Mouse (Mus musculus): Measurements from ENCODE around the gene Fcho1. TPM values are rescaled to one million over a fixed set of nuclear protein-coding genes. Genes with fewer than 3 reads are reported as not detected.
A peak's percentile ranks its signal among the peaks of the same experiment; 100 is the strongest.

The Fcho1 gene
- polyA plus RNA-seq, 1 experiment from 2014 or later = 1.4 TPM

DNA sequence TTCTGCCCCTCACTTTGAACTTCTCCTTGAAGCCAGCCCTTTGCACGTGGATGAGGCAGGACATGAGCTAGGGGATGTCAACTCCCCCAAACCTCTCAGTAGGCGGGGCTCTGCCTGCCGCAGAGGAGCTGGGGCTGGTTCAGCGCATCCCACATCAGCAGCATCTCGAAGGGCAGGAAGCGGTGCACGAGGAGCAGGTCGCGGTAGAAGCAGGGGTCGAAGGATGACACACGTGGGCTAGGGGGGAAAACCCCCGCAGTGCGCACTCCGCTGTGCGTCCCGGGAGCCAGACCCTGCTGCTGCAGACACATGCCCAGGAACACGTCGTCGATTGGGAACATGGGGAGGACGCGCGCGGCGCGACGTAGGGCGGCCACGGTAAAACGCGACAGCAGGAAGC is 33.0 kb downstream of the Fcho1 start:
- no peak overlapping the region for H3K4me2 ChIP-seq (ENCODE audit: low read length)
- no peak overlapping the region for H3K27ac ChIP-seq (replicated peaks in 1 of 2; ENCODE audit: control insufficient read depth in 1 of 2, insufficient read depth in 1 of 2, low read depth in 2 of 2, low read length in 2 of 2)
- 10% methylated on average over 30 of the region's 30 CpGs for WGBS
- H3K36me3 ChIP-seq (ENCODE audit: control insufficient read depth, insufficient read depth, low read length) = no peaks in the 10 kb centered on the region
- H3K9me3 ChIP-seq (ENCODE audit: control insufficient read depth, low read length) = no peaks in the 10 kb centered on the region
- no peak for ATAC-seq (ENCODE audit: insufficient number of reproducible peaks, insufficient read depth, low FRiP score, low read depth)
- H3K4me3 ChIP-seq (ENCODE audit: control insufficient read depth in 1 of 2, insufficient read depth in 1 of 2, low read depth in 1 of 2, low read length in 2 of 2) = no peak overlapping the region; a peak in 1 of 4 replicates
- H3K9ac ChIP-seq (ENCODE audit: low read length) = no peak overlapping the region
- peaks cover 81% of the 10 kb centered on the region for H3K27me3 ChIP-seq (ENCODE audit: control insufficient read depth, insufficient read depth, low read length)
- peaks cover 0 to 5% of the 10 kb centered on the region in 2 experiments; a peak in 2 of 4 replicates for H3K4me1 ChIP-seq (ENCODE audit: control insufficient read depth in 2 of 2, insufficient read depth in 2 of 2, low read length in 2 of 2)

DNA sequence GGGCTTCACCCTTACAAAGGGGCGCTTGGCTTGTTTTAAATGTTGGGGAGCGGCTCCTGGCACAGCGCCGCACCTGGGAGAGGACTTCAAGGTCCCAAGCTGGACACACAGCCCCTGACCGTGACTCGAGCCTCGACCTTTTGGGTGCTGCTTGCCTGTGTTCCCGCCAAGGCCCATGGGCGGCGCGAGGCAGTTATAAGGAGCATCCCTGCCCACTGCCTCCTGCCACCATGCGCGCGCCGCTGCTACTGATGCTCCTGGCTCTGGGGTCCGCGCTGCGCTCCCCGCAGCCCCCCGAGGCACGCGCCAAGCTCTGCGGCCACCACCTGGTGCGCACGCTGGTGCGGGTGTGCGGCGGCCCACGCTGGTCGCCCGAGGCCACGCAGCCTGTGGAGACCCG is 36.5 kb downstream of the Fcho1 start, which contains the start of gene Insl3:
Insl3 (plus strand) TSS at position 187 of the 400 bp plus-strand sequence.
- H3K9ac ChIP-seq (ENCODE audit: low read length) = no peak within 1 kb of the TSS
- peaks cover 100% of the 10 kb centered on the region for H3K27me3 ChIP-seq (ENCODE audit: control insufficient read depth, insufficient read depth, low read length)
- no peak for ATAC-seq (ENCODE audit: insufficient number of reproducible peaks, insufficient read depth, low FRiP score, low read depth)
- no peaks in the 10 kb centered on the region for H3K9me3 ChIP-seq (ENCODE audit: control insufficient read depth, low read length)
- WGBS = 11% methylated on average over 33 of the region's 33 CpGs
- no peak within 1 kb of the TSS for H3K27ac ChIP-seq (replicated peaks in 1 of 2; ENCODE audit: control insufficient read depth in 1 of 2, insufficient read depth in 1 of 2, low read depth in 2 of 2, low read length in 2 of 2)
- no peaks in the 10 kb centered on the region for H3K36me3 ChIP-seq (ENCODE audit: control insufficient read depth, insufficient read depth, low read length)
- no peak within 1 kb of the TSS for H3K4me2 ChIP-seq (ENCODE audit: low read length)
- no peak within 1 kb of the TSS for H3K4me3 ChIP-seq (ENCODE audit: control insufficient read depth in 1 of 2, insufficient read depth in 1 of 2, low read depth in 1 of 2, low read length in 2 of 2)
- peaks cover 12 to 19% of the 10 kb centered on the region in 2 experiments for H3K4me1 ChIP-seq (ENCODE audit: control insufficient read depth in 2 of 2, insufficient read depth in 2 of 2, low read length in 2 of 2)

DNA sequence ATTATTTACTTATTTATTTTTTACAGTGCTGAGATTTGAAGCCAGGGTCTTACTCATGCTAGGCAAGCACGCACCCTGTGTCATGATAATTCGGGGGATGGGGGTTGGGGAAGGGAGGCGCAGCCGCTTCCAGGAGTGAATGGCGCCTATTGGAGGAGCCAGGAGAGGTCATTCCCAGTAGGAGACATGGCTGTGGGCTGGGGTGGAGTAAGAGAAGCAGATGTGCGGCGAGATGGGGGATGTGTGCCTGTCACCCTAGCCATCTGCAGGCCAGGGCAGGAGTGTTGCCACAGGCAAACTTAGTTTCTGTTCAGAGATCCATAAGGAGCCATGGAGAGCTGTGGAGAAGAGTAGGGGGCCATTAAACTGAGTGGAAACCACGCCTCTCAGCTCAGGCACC is 37.9 kb downstream of the Fcho1 start:
- WGBS = 9% methylated on average over 8 of the region's 8 CpGs
- Histone ChIP-seq H3K9ac (ENCODE audit: low read length) (no peak overlapping the region), H3K27ac (replicated peaks in 1 of 2; ENCODE audit: control insufficient read depth in 1 of 2, insufficient read depth in 1 of 2, low read depth in 2 of 2, low read length in 2 of 2) (no peak overlapping the region), H3K4me3 (ENCODE audit: control insufficient read depth in 1 of 2, insufficient read depth in 1 of 2, low read depth in 1 of 2, low read length in 2 of 2) (no peak overlapping the region), H3K36me3 (ENCODE audit: control insufficient read depth, insufficient read depth, low read length) (no peaks in the 10 kb centered on the region), H3K4me2 (ENCODE audit: low read length) (no peak overlapping the region), H3K27me3 (ENCODE audit: control insufficient read depth, insufficient read depth, low read length) (peaks cover 100% of the 10 kb centered on the region), H3K4me1 (ENCODE audit: control insufficient read depth in 2 of 2, insufficient read depth in 2 of 2, low read length in 2 of 2) (peaks cover 12 to 13% of the 10 kb centered on the region in 2 experiments), H3K9me3 (ENCODE audit: control insufficient read depth, low read length) (no peaks in the 10 kb centered on the region)
- no peak for ATAC-seq (ENCODE audit: insufficient number of reproducible peaks, insufficient read depth, low FRiP score, low read depth)

DNA sequence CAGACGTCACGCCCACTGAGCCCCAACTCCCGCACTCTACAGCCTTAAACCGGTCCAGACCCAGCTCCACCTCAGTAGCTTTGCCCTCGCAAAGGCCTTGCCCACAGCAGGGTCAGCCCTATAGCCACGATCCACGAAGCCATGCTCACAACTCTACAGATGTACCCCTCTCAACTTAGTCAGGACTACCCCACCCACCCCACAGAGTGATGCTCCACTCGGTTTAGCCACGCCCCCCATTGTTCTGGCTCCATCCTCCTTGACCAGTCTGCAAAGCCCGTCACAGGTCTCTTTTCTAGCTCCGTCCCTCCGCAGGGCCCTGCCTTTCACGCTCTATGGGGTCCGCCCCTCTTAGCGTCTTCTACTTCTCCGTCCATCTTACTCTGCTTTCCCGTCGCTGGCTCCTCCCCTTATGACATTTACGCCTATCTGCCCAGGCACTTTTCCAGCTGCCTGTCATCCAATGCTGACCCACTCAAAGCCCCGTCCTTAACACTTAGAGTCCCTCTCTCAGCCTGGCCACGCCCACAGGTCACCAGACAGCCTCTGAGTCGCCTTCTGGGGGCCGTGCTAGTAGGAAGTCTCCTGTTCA is 39.3 kb downstream of the Fcho1 start:
- ATAC-seq (ENCODE audit: insufficient number of reproducible peaks, insufficient read depth, low FRiP score, low read depth) = peak; percentile 34
- 5% methylated on average over 23 of the region's 23 CpGs for WGBS

DNA sequence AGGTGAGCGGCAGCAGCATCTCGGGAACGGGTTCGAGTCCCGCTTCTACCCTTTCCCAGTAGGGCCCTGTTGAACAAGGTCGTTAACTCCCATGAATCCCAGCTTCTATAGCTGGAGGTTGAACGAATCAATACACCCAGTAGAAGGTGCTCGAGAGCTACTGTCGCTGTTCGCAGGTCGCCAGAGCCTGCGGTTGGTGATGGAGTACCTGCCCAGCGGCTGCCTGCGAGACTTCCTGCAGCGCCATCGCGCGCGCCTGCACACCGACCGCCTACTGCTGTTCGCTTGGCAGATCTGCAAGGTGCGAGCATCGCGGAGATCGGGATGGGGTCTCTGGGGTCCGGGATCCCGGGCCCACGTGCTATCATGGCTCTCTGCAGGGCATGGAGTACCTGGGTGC is 39.9 kb downstream of the Fcho1 start:
- 10% methylated on average over 29 of the region's 29 CpGs for WGBS
- no peak for ATAC-seq (ENCODE audit: insufficient number of reproducible peaks, insufficient read depth, low FRiP score, low read depth)

More for the DNA sequence above, 39.3 kb downstream of the Fcho1 start:
- Histone ChIP-seq H3K4me2 (ENCODE audit: low read length) (peak overlapping the region; percentile 60), H3K9ac (ENCODE audit: low read length) (no peak overlapping the region), H3K27ac (replicated peaks in 1 of 2; ENCODE audit: control insufficient read depth in 1 of 2, insufficient read depth in 1 of 2, low read depth in 2 of 2, low read length in 2 of 2) (no peak overlapping the region), H3K9me3 (ENCODE audit: control insufficient read depth, low read length) (no peaks in the 10 kb centered on the region), H3K36me3 (ENCODE audit: control insufficient read depth, insufficient read depth, low read length) (no peaks in the 10 kb centered on the region), H3K4me1 (ENCODE audit: control insufficient read depth in 2 of 2, insufficient read depth in 2 of 2, low read length in 2 of 2) (peaks cover 12 to 16% of the 10 kb centered on the region in 2 experiments), H3K4me3 (ENCODE audit: control insufficient read depth in 1 of 2, insufficient read depth in 1 of 2, low read depth in 1 of 2, low read length in 2 of 2) (peak overlapping the region; percentile 16 to 27), H3K27me3 (ENCODE audit: control insufficient read depth, insufficient read depth, low read length) (peaks cover 100% of the 10 kb centered on the region)

DNA sequence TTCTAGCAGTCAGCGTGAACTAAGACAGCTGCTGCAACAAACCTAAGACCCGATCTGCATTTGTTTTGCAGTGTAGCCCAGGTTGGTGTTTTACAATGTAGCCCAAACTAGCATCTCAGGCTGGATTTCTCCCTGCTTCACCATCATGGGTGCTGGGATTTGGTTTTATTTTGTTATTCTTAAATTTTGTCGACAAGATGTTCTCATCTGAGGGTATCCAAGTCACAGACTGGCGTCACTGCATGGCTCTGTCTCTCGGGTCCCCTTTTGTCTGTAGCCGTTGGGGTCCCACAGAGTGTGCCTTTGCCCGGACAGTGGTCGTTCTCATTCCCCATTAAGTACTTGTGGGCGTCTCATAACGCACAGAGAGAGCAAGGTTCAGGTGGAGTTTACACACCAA is 40.8 kb downstream of the Fcho1 start:
- ATAC-seq (ENCODE audit: insufficient number of reproducible peaks, insufficient read depth, low FRiP score, low read depth) = no peak
- no peak overlapping the region for H3K27ac ChIP-seq (replicated peaks in 1 of 2; ENCODE audit: control insufficient read depth in 1 of 2, insufficient read depth in 1 of 2, low read depth in 2 of 2, low read length in 2 of 2)
- no peak overlapping the region for H3K4me2 ChIP-seq (ENCODE audit: low read length)
- no peaks in the 10 kb centered on the region for H3K36me3 ChIP-seq (ENCODE audit: control insufficient read depth, insufficient read depth, low read length)
- no peak overlapping the region for H3K9ac ChIP-seq (ENCODE audit: low read length)
- H3K9me3 ChIP-seq (ENCODE audit: control insufficient read depth, low read length) = no peaks in the 10 kb centered on the region
- peaks cover 99% of the 10 kb centered on the region for H3K27me3 ChIP-seq (ENCODE audit: control insufficient read depth, insufficient read depth, low read length)
- H3K4me1 ChIP-seq (ENCODE audit: control insufficient read depth in 2 of 2, insufficient read depth in 2 of 2, low read length in 2 of 2) = peaks cover 15 to 19% of the 10 kb centered on the region in 2 experiments
- WGBS = 35% methylated on average over 10 of the region's 10 CpGs
- no peak overlapping the region for H3K4me3 ChIP-seq (ENCODE audit: control insufficient read depth in 1 of 2, insufficient read depth in 1 of 2, low read depth in 1 of 2, low read length in 2 of 2)

More for the DNA sequence above, 39.9 kb downstream of the Fcho1 start:
- peak overlapping the region; percentile 16 to 27 for H3K4me3 ChIP-seq (ENCODE audit: control insufficient read depth in 1 of 2, insufficient read depth in 1 of 2, low read depth in 1 of 2, low read length in 2 of 2)
- H3K27me3 ChIP-seq (ENCODE audit: control insufficient read depth, insufficient read depth, low read length) = peaks cover 100% of the 10 kb centered on the region
- H3K4me2 ChIP-seq (ENCODE audit: low read length) = peak overlapping the region; percentile 60
- H3K9ac ChIP-seq (ENCODE audit: low read length) = no peak overlapping the region
- H3K36me3 ChIP-seq (ENCODE audit: control insufficient read depth, insufficient read depth, low read length) = no peaks in the 10 kb centered on the region
- H3K4me1 ChIP-seq (ENCODE audit: control insufficient read depth in 2 of 2, insufficient read depth in 2 of 2, low read length in 2 of 2) = peaks cover 12 to 16% of the 10 kb centered on the region in 2 experiments
- H3K9me3 ChIP-seq (ENCODE audit: control insufficient read depth, low read length) = no peaks in the 10 kb centered on the region
- H3K27ac ChIP-seq (replicated peaks in 1 of 2; ENCODE audit: control insufficient read depth in 1 of 2, insufficient read depth in 1 of 2, low read depth in 2 of 2, low read length in 2 of 2) = no peak overlapping the region

DNA sequence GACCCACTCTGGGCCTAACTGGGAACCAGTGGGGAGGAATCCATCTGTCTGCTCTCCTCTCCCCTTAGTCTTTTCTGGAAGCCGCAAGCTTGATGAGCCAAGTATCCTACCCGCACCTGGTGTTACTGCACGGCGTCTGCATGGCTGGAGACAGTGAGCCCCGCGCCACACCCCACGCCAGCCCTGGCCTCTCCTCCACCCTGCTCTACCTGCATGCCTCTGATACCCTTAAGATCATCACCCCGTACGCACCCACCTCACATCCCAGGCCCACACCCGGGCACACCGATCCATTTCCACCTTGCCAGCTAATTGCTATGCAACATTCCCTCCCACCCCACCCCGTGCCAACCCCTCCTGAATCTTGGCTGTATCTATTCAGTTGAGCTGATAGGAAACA is 42.7 kb downstream of the Fcho1 start:
- Histone ChIP-seq H3K27ac (replicated peaks in 1 of 2; ENCODE audit: control insufficient read depth in 1 of 2, insufficient read depth in 1 of 2, low read depth in 2 of 2, low read length in 2 of 2) (no peak overlapping the region), H3K27me3 (ENCODE audit: control insufficient read depth, insufficient read depth, low read length) (peaks cover 95% of the 10 kb centered on the region), H3K36me3 (ENCODE audit: control insufficient read depth, insufficient read depth, low read length) (no peaks in the 10 kb centered on the region), H3K4me2 (ENCODE audit: low read length) (no peak overlapping the region), H3K4me1 (ENCODE audit: control insufficient read depth in 2 of 2, insufficient read depth in 2 of 2, low read length in 2 of 2) (peaks cover 20 to 27% of the 10 kb centered on the region in 2 experiments), H3K9me3 (ENCODE audit: control insufficient read depth, low read length) (no peaks in the 10 kb centered on the region), H3K9ac (ENCODE audit: low read length) (no peak overlapping the region), H3K4me3 (ENCODE audit: control insufficient read depth in 1 of 2, insufficient read depth in 1 of 2, low read depth in 1 of 2, low read length in 2 of 2) (no peak overlapping the region)
- 77% methylated on average over 12 of the region's 12 CpGs for whole genome bisulfite sequencing
- ATAC-seq (ENCODE audit: insufficient number of reproducible peaks, insufficient read depth, low FRiP score, low read depth) = no peak
